Mouse (Mus musculus): ENCODE data around the gene Treml4. TPM values are rescaled to one million over a fixed set of nuclear protein-coding genes. Genes with fewer than 3 reads are reported as not detected.

Gene Treml4
- polyA plus RNA-seq, 1 experiment, result 0.38 TPM

- TF ChIP-seq POLR2A (IDR thresholded peaks at IDR 0.05; ENCODE audit: extremely low read depth, insufficient read depth, low read length), result no peak
- no peak for TF ChIP-seq CTCF (IDR thresholded peaks at IDR 0.05; ENCODE audit: extremely low read depth, insufficient read depth, low read length)
- Histone ChIP-seq H3K4me1 (ENCODE audit: control insufficient read depth, insufficient read depth, low read length) (no peaks in the 10 kb centered on the region), H3K27ac (ENCODE audit: insufficient read depth, low read length) (no peak overlapping the region), H3K4me3 (ENCODE audit: insufficient read depth, low read length) (no peak overlapping the region)
Observed at GRCm38 (mm10) chr17:48318686-48319085, 54.6 kb downstream of the Treml4 start.

- no peak for TF ChIP-seq POLR2A (IDR thresholded peaks at IDR 0.05; ENCODE audit: extremely low read depth, insufficient read depth, low read length)
- no peak for TF ChIP-seq CTCF (IDR thresholded peaks at IDR 0.05; ENCODE audit: extremely low read depth, insufficient read depth, low read length)
- Histone ChIP-seq H3K27ac (ENCODE audit: insufficient read depth, low read length) (no peak overlapping the region), H3K4me3 (ENCODE audit: insufficient read depth, low read length) (no peak overlapping the region), H3K4me1 (ENCODE audit: control insufficient read depth, insufficient read depth, low read length) (no peaks in the 10 kb centered on the region)
Observed at GRCm38 (mm10) chr17:48321279-48321678, 57.2 kb downstream of the Treml4 start.

GRCm38 (mm10) chr17:48323236-48323635 is 59.1 kb downstream of the Treml4 start:
- H3K4me3 ChIP-seq (ENCODE audit: insufficient read depth, low read length), result no peak overlapping the region
- TF ChIP-seq CTCF (IDR thresholded peaks at IDR 0.05; ENCODE audit: extremely low read depth, insufficient read depth, low read length) (no peak), POLR2A (IDR thresholded peaks at IDR 0.05; ENCODE audit: extremely low read depth, insufficient read depth, low read length) (no peak)
- H3K27ac ChIP-seq (ENCODE audit: insufficient read depth, low read length), result no peak overlapping the region
- peaks cover 4% of the 10 kb centered on the region; the same call in 1 of the 2 replicates for H3K4me1 ChIP-seq (ENCODE audit: control insufficient read depth, insufficient read depth, low read length)

GRCm38 (mm10) chr17:48324258-48324657 is 60.2 kb downstream of the Treml4 start:
- Histone ChIP-seq H3K4me1 (ENCODE audit: control insufficient read depth, insufficient read depth, low read length) (peaks cover 4% of the 10 kb centered on the region; the same call in 1 of the 2 replicates), H3K27ac (ENCODE audit: insufficient read depth, low read length) (no peak overlapping the region), H3K4me3 (ENCODE audit: insufficient read depth, low read length) (no peak overlapping the region)
- TF ChIP-seq CTCF (IDR thresholded peaks at IDR 0.05; ENCODE audit: extremely low read depth, insufficient read depth, low read length), result no peak
- TF ChIP-seq POLR2A (IDR thresholded peaks at IDR 0.05; ENCODE audit: extremely low read depth, insufficient read depth, low read length), result no peak

Other genes with a start within 250 kb of the Treml4 start
- not detected in 2 replicates for gene 1700122O11Rik, start 226.0 kb upstream of the Treml4 start, polyA plus RNA-seq (2012; rRNA removed)
- 0.19 and 0.28 TPM in 2 replicates for gene 1700067P10Rik, start 175.0 kb upstream of the Treml4 start, polyA plus RNA-seq (2012; rRNA removed)
- gene 9830107B12Rik, start 118.0 kb upstream of the Treml4 start, polyA plus RNA-seq (2012; rRNA removed), result not detected in 2 replicates
- not detected in 2 replicates for gene A530064D06Rik, start 97.0 kb upstream of the Treml4 start, polyA plus RNA-seq (2012; rRNA removed)
- gene Trem1, start 31.5 kb upstream of the Treml4 start, polyA plus RNA-seq (2012; rRNA removed), result 0.04 TPM in 1 of 2 replicates, not detected in the other
- gene Trem3, start 16.5 kb upstream of the Treml4 start, polyA plus RNA-seq (2012; rRNA removed), result 0.30 and 0.38 TPM in 2 replicates
- 0.30 and 0.31 TPM in 2 replicates for gene Treml2, start 35.2 kb downstream of the Treml4 start, polyA plus RNA-seq (2012; rRNA removed)
- 0.08 and 0.17 TPM in 2 replicates for gene B430306N03Rik, start 51.8 kb downstream of the Treml4 start, polyA plus RNA-seq (2012; rRNA removed)
- gene Trem2, start 82.1 kb downstream of the Treml4 start, polyA plus RNA-seq (2012; rRNA removed), result 40.0 and 40.5 TPM in 2 replicates
- gene Treml1, start 95.6 kb downstream of the Treml4 start, polyA plus RNA-seq (2012; rRNA removed), result 0.11 and 0.38 TPM in 2 replicates
- 26.1 and 26.5 TPM in 2 replicates for gene Nfya, start 145.6 kb downstream of the Treml4 start, polyA plus RNA-seq (2012; rRNA removed)
- 19.9 and 21.7 TPM in 2 replicates for gene Oard1, start 145.7 kb downstream of the Treml4 start, polyA plus RNA-seq (2012; rRNA removed)
- gene Apobec2, start 168.6 kb downstream of the Treml4 start, polyA plus RNA-seq (2012; rRNA removed), result 0.09 and 0.13 TPM in 2 replicates
- 0.29 TPM in 1 of 2 replicates, not detected in the other for gene Tspo2, start 187.2 kb downstream of the Treml4 start, polyA plus RNA-seq (2012; rRNA removed)
- 0.21 and 0.23 TPM in 2 replicates for gene Unc5cl, start 190.6 kb downstream of the Treml4 start, polyA plus RNA-seq (2012; rRNA removed)

Data from cortical plate, adult 2 months (tissue).